Mouse (Mus musculus) CH12.LX (cell line): ENCODE data around the gene Ak9. TPM values are rescaled to one million over a fixed set of nuclear protein-coding genes. Genes with fewer than 3 reads are reported as not detected.

Source experiments
- DNase-seq: peaks from one replicate; pipeline ENCODE4 v3.0.0-alpha.2; 2013; ENCODE audit errors: extremely low read depth
- H3K27ac ChIP-seq: 2 replicates; pipeline ENCODE4 v1.5.1; 2012; ENCODE audit warnings: low read depth, mild to moderate bottlenecking, control low read depth, moderate library complexity; ENCODE audit not compliant: insufficient read depth
- H3K27me3 ChIP-seq: replicated peaks from 2 replicates; pipeline ENCODE3; 2012; ENCODE audit warnings: inconsistent platforms
- H3K36me3 ChIP-seq, 2 experiments: replicated peaks in 1 of 2; 2 replicates each; pipeline versions ENCODE3 to v1.6.1; 2012; ENCODE audit warnings: inconsistent platforms in 1 of 2, low read length in 1 of 2, mild to moderate bottlenecking in 1 of 2, mixed read lengths in 1 of 2, moderate library complexity in 1 of 2; ENCODE audit not compliant: control insufficient read depth in 1 of 2, insufficient read depth in 1 of 2
- H3K4me1 ChIP-seq, 2 experiments: 2 replicates each; pipeline ENCODE4 v1.6.1; 2012; ENCODE audit warnings: inconsistent platforms in 1 of 2, moderate library complexity in 1 of 2; ENCODE audit not compliant: insufficient read depth in 2 of 2, control insufficient read depth in 1 of 2
- H3K4me2 ChIP-seq: 2 replicates; pipeline ENCODE4 v1.6.1; 2012; ENCODE audit warnings: low read depth, mild to moderate bottlenecking, control low read depth; ENCODE audit not compliant: poor library complexity, insufficient read depth, severe bottlenecking
- H3K4me3 ChIP-seq, 3 experiments: fragments of 150-350 bp in 1 of 3; sonication (generic) in 1 of 3; replicated peaks in 1 of 3; 2 replicates each; pipeline versions ENCODE3 to v1.5.1; 2011 to 2012; ENCODE audit warnings: low read depth in 2 of 3, low read length in 2 of 3, mild to moderate bottlenecking in 2 of 3, moderate library complexity in 2 of 3, control low read depth in 1 of 3, improper control_type of control experiment in 1 of 3, inconsistent platforms in 1 of 3, mixed read lengths in 1 of 3; ENCODE audit not compliant: poor library complexity in 1 of 3
- H3K79me2 ChIP-seq: replicated peaks from 2 replicates; pipeline ENCODE4 v1.6.1; 2012; ENCODE audit warnings: mild to moderate bottlenecking, moderate library complexity; ENCODE audit not compliant: control insufficient read depth, poor library complexity, insufficient read depth, severe bottlenecking; ENCODE audit errors: extremely low read depth
- H3K9ac ChIP-seq: 2 replicates; pipeline ENCODE4 v1.6.1; 2012; ENCODE audit warnings: low read depth, mild to moderate bottlenecking, control low read depth, moderate library complexity; ENCODE audit not compliant: insufficient read depth
- H3K9me3 ChIP-seq: replicated peaks from 2 replicates; pipeline ENCODE3; 2012; ENCODE audit warnings: low read length, inconsistent platforms, mixed read lengths
- BHLHE40 ChIP-seq: IDR thresholded peaks from 2 replicates; pipeline ENCODE4 v1.6.1; 2011; ENCODE audit warnings: mild to moderate bottlenecking, low read depth, low read length, improper control_type of control experiment
- CHD1 ChIP-seq: IDR thresholded peaks from 2 replicates; pipeline ENCODE4 v1.6.1; 2012; ENCODE audit warnings: low read depth, low read length, improper control_type of control experiment, inconsistent platforms
- CTCF ChIP-seq, 2 experiments: IDR thresholded peaks in 1 of 2; conservative IDR thresholded peaks in 1 of 2; 2 replicates each; pipeline ENCODE4 v1.5.1; 2011 to 2012; ENCODE audit warnings: low read depth in 2 of 2, low read length in 2 of 2, improper control_type of control experiment in 1 of 2, inconsistent platforms in 1 of 2, mild to moderate bottlenecking in 1 of 2, moderate library complexity in 1 of 2
- ETS1 ChIP-seq: conservative IDR thresholded peaks from 2 replicates; pipeline ENCODE4 v1.6.1; 2012; ENCODE audit warnings: low read depth, mild to moderate bottlenecking, inconsistent platforms, low read length, improper control_type of control experiment, moderate library complexity
- GABPA ChIP-seq: IDR thresholded peaks from 2 replicates; pipeline ENCODE4 v1.6.1; 2012; ENCODE audit warnings: low read depth, low read length, improper control_type of control experiment, inconsistent platforms; ENCODE audit not compliant: insufficient replicate concordance
- HCFC1 ChIP-seq: IDR thresholded peaks from 2 replicates; pipeline ENCODE4 v1.6.1; 2012; ENCODE audit warnings: low read depth, mild to moderate bottlenecking, inconsistent platforms, low read length, improper control_type of control experiment
- JUND ChIP-seq: conservative IDR thresholded peaks from 2 replicates; pipeline ENCODE4 v1.6.1; 2011; ENCODE audit warnings: low read depth, low read length, improper control_type of control experiment
- MAFK ChIP-seq: IDR thresholded peaks from 2 replicates; pipeline ENCODE4 v1.6.1; 2011; ENCODE audit warnings: low read length, improper control_type of control experiment; ENCODE audit not compliant: insufficient replicate concordance
- MAZ ChIP-seq: IDR thresholded peaks from 2 replicates; pipeline ENCODE4 v1.6.1; 2012; ENCODE audit warnings: low read depth, mild to moderate bottlenecking, inconsistent platforms, low read length, improper control_type of control experiment, moderate library complexity
- MEF2A ChIP-seq: IDR thresholded peaks from 2 replicates; pipeline ENCODE4 v1.6.1; 2014; ENCODE audit warnings: low read depth, mild to moderate bottlenecking, inconsistent platforms, low read length, improper control_type of control experiment, borderline replicate concordance
- MXI1 ChIP-seq: IDR thresholded peaks from 2 replicates; pipeline ENCODE4 v1.6.1; 2011; ENCODE audit warnings: mild to moderate bottlenecking, low read depth, low read length, improper control_type of control experiment
- MYC ChIP-seq: IDR thresholded peaks from 2 replicates; pipeline ENCODE4 v1.6.1; 2011; ENCODE audit warnings: low read depth, mild to moderate bottlenecking, improper control_type of control experiment, low read length
- NRF1 ChIP-seq: IDR thresholded peaks from 2 replicates; pipeline ENCODE4 v1.6.1; 2014; ENCODE audit warnings: low read depth, mild to moderate bottlenecking, inconsistent platforms, low read length, improper control_type of control experiment, moderate library complexity
- POLR2A ChIP-seq: IDR thresholded peaks from 2 replicates; pipeline ENCODE4 v1.6.1; 2011; ENCODE audit warnings: low read depth, mild to moderate bottlenecking, improper control_type of control experiment, low read length
- RAD21 ChIP-seq: IDR thresholded peaks from 2 replicates; pipeline ENCODE4 v1.6.1; 2011; ENCODE audit warnings: low read depth, mild to moderate bottlenecking, low read length, improper control_type of control experiment, moderate library complexity
- RCOR1 ChIP-seq: conservative IDR thresholded peaks from 2 replicates; pipeline ENCODE4 v1.6.1; 2012; ENCODE audit warnings: low read depth, mild to moderate bottlenecking, inconsistent platforms, low read length, improper control_type of control experiment
- SIN3A ChIP-seq: IDR thresholded peaks from 2 replicates; pipeline ENCODE4 v1.6.1; 2012; ENCODE audit warnings: low read length, improper control_type of control experiment, inconsistent platforms
- SMC3 ChIP-seq: IDR thresholded peaks from 2 replicates; pipeline ENCODE4 v1.6.1; 2011; ENCODE audit warnings: low read depth, low read length, improper control_type of control experiment
- UBTF ChIP-seq: IDR thresholded peaks from 2 replicates; pipeline ENCODE4 v1.6.1; 2012; ENCODE audit warnings: low read depth, mild to moderate bottlenecking, inconsistent platforms, low read length, improper control_type of control experiment, moderate library complexity
- USF1 ChIP-seq: IDR thresholded peaks from 2 replicates; pipeline ENCODE4 v1.6.1; 2014; ENCODE audit warnings: low read depth, mild to moderate bottlenecking, inconsistent platforms, low read length, improper control_type of control experiment
- USF2 ChIP-seq: conservative IDR thresholded peaks from 2 replicates; pipeline ENCODE4 v1.6.1; 2011; ENCODE audit warnings: low read depth, low read length, improper control_type of control experiment
- ZMIZ1 ChIP-seq: IDR thresholded peaks from 2 replicates; pipeline ENCODE4 v1.6.1; 2012; ENCODE audit warnings: low read depth, mild to moderate bottlenecking, inconsistent platforms, low read length, improper control_type of control experiment
- ZNF384 ChIP-seq: IDR thresholded peaks from 2 replicates; pipeline ENCODE4 v1.6.1; 2012; ENCODE audit warnings: low read depth, low read length, improper control_type of control experiment, inconsistent platforms
- dilution Hi-C: fragments of 300-500 bp; cut with MboI; formaldehyde crosslinking; loops from 2 replicates; pipeline ENCODE4 v1.14.3; 2020; ENCODE audit warnings: low sequenced_read_pairs; ENCODE audit not compliant: extremely low pct_unique_long_range_greater_than_20kb, extremely low pct_ligation_motif_present
- in situ Hi-C: fragments of 300-500 bp; cut with MboI; formaldehyde crosslinking; loops from 3 replicates; pipeline ENCODE4 v1.14.3; 2019; ENCODE audit warnings: low sequenced_read_pairs, low pct_ligation_motif_present, low pct_unique_long_range_greater_than_20kb, mixed read lengths
- polyA plus RNA-seq: library from polyadenylated mRNA; unstranded; fragments of >175 nt; gene quantifications from 2 replicates; pipeline ENCODE4 v1.2.1, GENCODE M21; 2012; ENCODE audit warnings: low read depth; ENCODE audit not compliant: insufficient read length
- total RNA-seq, 2 experiments: library from RNA; depleted of rRNA; stranded (reverse); fragments of 300-350 nt in 1 of 2; fragments of >200 nt in 1 of 2; gene quantifications; 2 replicates each; pipeline ENCODE4 v1.2.3; 2012 to 2014

The Ak9 gene
- total and polyA plus RNA-seq, 3 experiments: 0.04 to 0.11 (median 0.07) TPM

GRCm38 (mm10) chr10:41288771-41289415 lies 14.9 kb upstream of the Ak9 start:
- no peak overlapping the region for H3K4me2 ChIP-seq
- no peaks in the 10 kb centered on the region for H3K27me3 ChIP-seq
- H3K36me3 ChIP-seq: peaks cover under 1 to 30% of the 10 kb centered on the region in 2 experiments
- TF ChIP-seq SMC3 (peak; percentile 87), CTCF (conservative IDR thresholded peaks at IDR 0.05 in 1 of 2, IDR thresholded peaks at IDR 0.05 in 1 of 2; ENCODE audit: low read depth in 2 of 2, low read length in 2 of 2) (peak; percentile 87 to 99), USF2 (peak; percentile 67), GABPA (no peak), USF1 (peak; percentile 79), JUND (no peak), ZNF384 (0 out of 2 replicates have a peak, but pooled peaks have one; percentile 14), MEF2A (0 out of 2 replicates have a peak, but pooled peaks have one; percentile 8), BHLHE40 (peak; percentile 68), RAD21 (peak; percentile 78), CHD1 (no peak), MYC (0 out of 2 replicates have a peak, but pooled peaks have one; percentile 26), POLR2A (0 out of 2 replicates have a peak, but pooled peaks have one; percentile 20), RCOR1 (no peak)
- TF ChIP-seq, all 38 proteins: peak for 10
- dilution Hi-C loops: no loop called here
- Histone ChIP-seq H3K27ac (no peak overlapping the region), H3K4me3 (no peak overlapping the region), H3K4me1 (peaks cover 2 to 12% of the 10 kb centered on the region in 2 experiments; a peak in 2 of 4 replicates), H3K79me2 (no peaks in the 10 kb centered on the region), H3K9me3 (no peaks in the 10 kb centered on the region), H3K9ac (no peak overlapping the region)
- peak; percentile 85 for DNase-seq
- in situ Hi-C loops: no loop called here

- no peak overlapping the region for H3K9ac ChIP-seq
- no peak overlapping the region for H3K4me3 ChIP-seq
- DNase-seq: no peak
- no peaks in the 10 kb centered on the region for H3K27me3 ChIP-seq
- no peaks in the 10 kb centered on the region for H3K9me3 ChIP-seq
- in situ Hi-C loops (loop anchor here (10.0 kb wide), 1 partner anchor 276 kb away; no protein-coding TSS in a partner anchor), dilution Hi-C loops (no loop called here)
- H3K4me1 ChIP-seq: peaks cover 2 to 17% of the 10 kb centered on the region in 2 experiments; a peak in 2 of 4 replicates
- H3K79me2 ChIP-seq: 0 out of 2 replicates have a peak, but pooled peaks cover 2% of the 10 kb centered on the region
- peaks cover 0 to 25% of the 10 kb centered on the region in 2 experiments for H3K36me3 ChIP-seq
- no peak overlapping the region for H3K4me2 ChIP-seq
- no peak overlapping the region for H3K27ac ChIP-seq
- TF ChIP-seq UBTF (no peak), SMC3 (no peak), MXI1 (no peak), MAFK (no peak), ETS1 (no peak), USF2 (no peak), BHLHE40 (no peak), NRF1 (no peak), MAZ (no peak), ZNF384 (no peak), RAD21 (no peak), ZMIZ1 (no peak), JUND (no peak), SIN3A (no peak), HCFC1 (no peak), CTCF (conservative IDR thresholded peaks at IDR 0.05 in 1 of 2, IDR thresholded peaks at IDR 0.05 in 1 of 2; ENCODE audit: low read depth in 2 of 2, low read length in 2 of 2) (no peak)
Measured at GRCm38 (mm10) chr10:41291021-41291420, 12.8 kb upstream of the Ak9 start.
